Mouse (Mus musculus) hindbrain, embryonic 11.5 days (tissue): ENCODE measurements at regions not wholly inside any gene's neighbourhood (a gene's known extent, or its start where the extent isn't known, plus 50 kb on each side); places are given as distances from the start of the nearest gene placed in this dataset.

ENCODE experiments used
- ATAC-seq: fragments of 200-750 bp; cut with Nextera tagmentation; 2 replicates; pipeline ENCODE4 v1.8.0; 2017; ENCODE audit warnings: mild to moderate bottlenecking, moderate TSS enrichment, moderate library complexity; ENCODE audit not compliant: low FRiP score
- DNase-seq: peaks from one replicate; pipeline ENCODE4 v3.0.0-alpha.2; 2015; ENCODE audit warnings: low spot score
- H3K27ac ChIP-seq: fragments of 300-500 bp; sonication (generic); 2 replicates; pipeline ENCODE4 v1.5.1; 2014; ENCODE audit warnings: mild to moderate bottlenecking, low read depth, low read length
- H3K27me3 ChIP-seq: fragments of 300-500 bp; sonication (generic); 2 replicates; pipeline ENCODE4 v1.6.1; 2014; ENCODE audit warnings: mild to moderate bottlenecking, low read length, moderate library complexity, mixed read lengths; ENCODE audit not compliant: control insufficient read depth, insufficient read depth
- H3K36me3 ChIP-seq: fragments of 300-500 bp; sonication (generic); 2 replicates; pipeline ENCODE4 v1.6.1; 2014; ENCODE audit warnings: mild to moderate bottlenecking, low read length, moderate library complexity, mixed read lengths; ENCODE audit not compliant: control insufficient read depth, insufficient read depth
- H3K4me1 ChIP-seq: fragments of 300-500 bp; sonication (generic); replicated peaks from 2 replicates; pipeline ENCODE4 v1.6.1; 2014; ENCODE audit warnings: low read length, mixed read lengths; ENCODE audit not compliant: control insufficient read depth, insufficient read depth
- H3K4me2 ChIP-seq: fragments of 300-500 bp; sonication (generic); replicated peaks from 2 replicates; pipeline ENCODE4 v1.6.1; 2014; ENCODE audit warnings: mild to moderate bottlenecking, low read depth, low read length
- H3K4me3 ChIP-seq: fragments of 300-500 bp; sonication (generic); 2 replicates; pipeline ENCODE4 v1.5.1; 2014; ENCODE audit warnings: low read depth, low read length
- H3K9ac ChIP-seq: fragments of 300-500 bp; sonication (generic); 2 replicates; pipeline ENCODE4 v1.6.1; 2014; ENCODE audit warnings: low read depth, low read length
- H3K9me3 ChIP-seq: fragments of 300-500 bp; sonication (generic); 2 replicates; pipeline ENCODE4 v1.6.1; 2016; ENCODE audit warnings: low read length; ENCODE audit not compliant: control insufficient read depth
- WGBS: fragments of 180-500 bp; shearing (Covaris S2); extraction: QIAGEN DNeasy Blood & Tissue Kit; methylation state at CpG from one replicate; pipeline ENCODE4 v1.1.7; 2014; 5-methylcytosine and 5-hydroxymethylcytosine counted together

GRCm38 (mm10) chr15:67354598-67355159 lies 854.0 kb upstream of the Lrrc6 start:
- H3K9me3 ChIP-seq: no peaks in the 10 kb centered on the region
- no peak overlapping the region for H3K4me3 ChIP-seq
- no peak overlapping the region for H3K9ac ChIP-seq
- no peaks in the 10 kb centered on the region for H3K4me1 ChIP-seq
- no peak overlapping the region for H3K27ac ChIP-seq
- H3K36me3 ChIP-seq: no peaks in the 10 kb centered on the region
- no peaks in the 10 kb centered on the region for H3K27me3 ChIP-seq
- ATAC-seq: no peak
- H3K4me2 ChIP-seq: no peak overlapping the region
- DNase-seq: no peak

GRCm38 (mm10) chr15:67349501-67349900 lies 848.8 kb upstream of the Lrrc6 start:
- no peaks in the 10 kb centered on the region for H3K9me3 ChIP-seq
- H3K4me1 ChIP-seq: no peaks in the 10 kb centered on the region
- H3K4me3 ChIP-seq: no peak overlapping the region
- no peak overlapping the region for H3K27ac ChIP-seq
- DNase-seq (no peak), ATAC-seq (no peak)
- no peak overlapping the region for H3K4me2 ChIP-seq
- no peaks in the 10 kb centered on the region for H3K36me3 ChIP-seq
- no peak overlapping the region for H3K9ac ChIP-seq
- no peaks in the 10 kb centered on the region for H3K27me3 ChIP-seq
- WGBS: 83% methylated on average over 4 of the region's 4 CpGs

- Histone ChIP-seq H3K4me2 (no peak overlapping the region), H3K9ac (no peak overlapping the region), H3K27ac (no peak overlapping the region), H3K36me3 (no peaks in the 10 kb centered on the region), H3K27me3 (no peaks in the 10 kb centered on the region), H3K4me1 (no peaks in the 10 kb centered on the region), H3K4me3 (no peak overlapping the region), H3K9me3 (no peaks in the 10 kb centered on the region)
- no peak for DNase-seq
- ATAC-seq: no peak
- WGBS: 78% methylated on average over 7 of the region's 7 CpGs
These were observed 844.8 kb upstream of the Lrrc6 start for GRCm38 (mm10) chr15:67345179-67346148.

GRCm38 (mm10) chr15:67342050-67342449 lies 841.3 kb upstream of the Lrrc6 start:
- no peaks in the 10 kb centered on the region for H3K36me3 ChIP-seq
- no peak overlapping the region for H3K4me3 ChIP-seq
- H3K9ac ChIP-seq: no peak overlapping the region
- H3K27ac ChIP-seq: no peak overlapping the region
- ATAC-seq (no peak), DNase-seq (no peak)
- no peaks in the 10 kb centered on the region for H3K27me3 ChIP-seq
- no peaks in the 10 kb centered on the region for H3K9me3 ChIP-seq
- H3K4me2 ChIP-seq: no peak overlapping the region
- WGBS: 80% methylated on average over 3 of the region's 3 CpGs
- no peaks in the 10 kb centered on the region for H3K4me1 ChIP-seq

- H3K9me3 ChIP-seq: no peaks in the 10 kb centered on the region
- H3K27me3 ChIP-seq: no peaks in the 10 kb centered on the region
- no peak overlapping the region for H3K4me2 ChIP-seq
- no peak for DNase-seq
- H3K4me3 ChIP-seq: no peak overlapping the region
- no peak overlapping the region for H3K9ac ChIP-seq
- no peaks in the 10 kb centered on the region for H3K36me3 ChIP-seq
- ATAC-seq: no peak
- H3K27ac ChIP-seq: no peak overlapping the region
- no peaks in the 10 kb centered on the region for H3K4me1 ChIP-seq
- 93% methylated on average over 5 of the region's 5 CpGs for WGBS
These were observed 836.3 kb upstream of the Lrrc6 start for GRCm38 (mm10) chr15:67337040-67337395.

GRCm38 (mm10) chr15:67336294-67337039 lies 835.8 kb upstream of the Lrrc6 start:
- no peak for ATAC-seq
- H3K4me3 ChIP-seq: no peak overlapping the region
- no peak overlapping the region for H3K27ac ChIP-seq
- no peaks in the 10 kb centered on the region for H3K36me3 ChIP-seq
- 49% methylated on average over 5 of the region's 5 CpGs for WGBS
- no peaks in the 10 kb centered on the region for H3K9me3 ChIP-seq
- no peak overlapping the region for H3K9ac ChIP-seq
- no peaks in the 10 kb centered on the region for H3K4me1 ChIP-seq
- H3K4me2 ChIP-seq: no peak overlapping the region
- peak; percentile 6 for DNase-seq
- H3K27me3 ChIP-seq: no peaks in the 10 kb centered on the region

GRCm38 (mm10) chr15:67332521-67332920 lies 831.8 kb upstream of the Lrrc6 start:
- H3K36me3 ChIP-seq: no peaks in the 10 kb centered on the region
- H3K27me3 ChIP-seq: no peaks in the 10 kb centered on the region
- no peak overlapping the region for H3K4me3 ChIP-seq
- WGBS: 89% methylated on average over 1 of the region's 1 CpGs
- no peak overlapping the region for H3K9ac ChIP-seq
- H3K4me2 ChIP-seq: no peak overlapping the region
- H3K4me1 ChIP-seq: no peaks in the 10 kb centered on the region
- no peaks in the 10 kb centered on the region for H3K9me3 ChIP-seq
- no peak for DNase-seq
- H3K27ac ChIP-seq: no peak overlapping the region
- no peak for ATAC-seq

- Histone ChIP-seq H3K4me1 (no peaks in the 10 kb centered on the region), H3K4me2 (no peak overlapping the region), H3K36me3 (no peaks in the 10 kb centered on the region), H3K9ac (no peak overlapping the region), H3K4me3 (no peak overlapping the region), H3K27me3 (no peaks in the 10 kb centered on the region), H3K9me3 (no peaks in the 10 kb centered on the region), H3K27ac (no peak overlapping the region)
- DNase-seq (no peak), ATAC-seq (no peak)
- 78% methylated on average over 2 of the region's 2 CpGs for WGBS
These were observed 819.6 kb upstream of the Lrrc6 start for GRCm38 (mm10) chr15:67320292-67320691.
